Mouse (Mus musculus): Measurements from ENCODE around the gene Kdm2b. TPM values are rescaled to one million over a fixed set of nuclear protein-coding genes. Genes with fewer than 3 reads are reported as not detected.

Kdm2b gene
- total and polyA plus RNA-seq, 3 experiments = 29.2 to 48.9 TPM; not detected in 1

- TF ChIP-seq ZMIZ1 (IDR thresholded peaks at IDR 0.05; ENCODE audit: low read depth, low read length) = no peak
- TF ChIP-seq GATA1 (IDR thresholded peaks at IDR 0.05; ENCODE audit: low read depth, low read length) = no peak
- no peak for TF ChIP-seq MYB (IDR thresholded peaks at IDR 0.05; ENCODE audit: low read depth, low read length)
- TF ChIP-seq MAFK (IDR thresholded peaks at IDR 0.05; ENCODE audit: borderline replicate concordance, low read depth, low read length) = no peak
- TF ChIP-seq ZKSCAN1 (IDR thresholded peaks at IDR 0.05; ENCODE audit: low read depth, low read length) = no peak
- no peak for TF ChIP-seq TAL1 (IDR thresholded peaks at IDR 0.05; ENCODE audit: low read length)
- TF ChIP-seq BHLHE40 (IDR thresholded peaks at IDR 0.05; ENCODE audit: borderline replicate concordance, low read depth, low read length) = no peak
- TF ChIP-seq JUND (IDR thresholded peaks at IDR 0.05; ENCODE audit: low read depth, low read length) = no peak
- Histone ChIP-seq H3K4me1 (ENCODE audit: control insufficient read depth in 1 of 2, insufficient read depth in 2 of 2, low read length in 2 of 2) (peaks cover 0 to 7% of the 10 kb centered on the region in 2 experiments; a peak in 3 of 4 replicates), H3K27me3 (ENCODE audit: control insufficient read depth in 1 of 2, insufficient read depth in 2 of 2, low read length in 2 of 2) (no peaks in the 10 kb centered on the region), H3K9me3 (replicated peaks; ENCODE audit: insufficient read depth, low read length) (no peaks in the 10 kb centered on the region), H3K9ac (ENCODE audit: control insufficient read depth, low read depth, low read length, poor library complexity, severe bottlenecking) (no peak overlapping the region), H3K27ac (ENCODE audit: control insufficient read depth, low read depth, low read length) (no peak overlapping the region), H3K36me3 (ENCODE audit: control insufficient read depth in 1 of 2, insufficient read depth in 2 of 2, low read length in 2 of 2) (peaks cover 0 to 5% of the 10 kb centered on the region in 2 experiments; a peak in 3 of 4 replicates), H3K79me2 (ENCODE audit: control insufficient read depth, insufficient read depth, low read length, poor library complexity) (peaks cover 31% of the 10 kb centered on the region), H3K4me3 (ENCODE audit: control insufficient read depth in 1 of 2, insufficient read depth in 1 of 2, low read depth in 2 of 2, low read length in 2 of 2) (no peak overlapping the region)
- no peak for DNase-seq (ENCODE audit: low read depth, low spot score)
These were observed 94.8 kb downstream of the Kdm2b start for GRCm38 (mm10) chr5:122894821-122895220.

DNA sequence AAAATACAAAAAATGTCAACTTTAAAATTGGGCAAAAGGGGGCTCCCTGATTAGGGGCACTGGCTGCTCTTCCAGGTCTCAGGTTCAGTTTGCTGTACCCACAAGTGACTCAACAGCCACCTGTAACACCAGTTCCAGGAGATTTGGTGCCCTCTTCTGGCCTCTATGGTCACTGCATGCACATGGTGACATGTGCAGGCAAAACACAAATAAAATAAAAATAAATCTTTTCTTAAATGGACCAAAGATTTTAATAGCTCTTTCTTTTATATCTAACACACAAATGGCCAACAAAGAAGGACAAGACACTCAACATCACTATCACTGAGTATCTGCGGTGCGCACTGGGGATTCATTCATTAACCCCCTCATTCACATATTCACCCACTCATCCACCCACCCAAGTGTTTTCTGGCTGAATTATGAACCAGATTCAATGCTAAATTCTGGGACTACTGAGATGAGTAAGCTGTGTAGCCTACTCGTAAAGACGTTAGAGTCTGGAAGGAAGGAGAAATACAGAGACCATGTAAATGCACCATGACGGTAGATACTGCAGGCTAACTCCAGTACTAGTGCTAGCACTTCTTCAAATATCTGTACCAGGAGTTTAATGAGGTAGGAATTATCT lies 95.5 kb downstream of the Kdm2b start:
- Histone ChIP-seq H3K27ac (ENCODE audit: control insufficient read depth, low read depth, low read length) (no peak overlapping the region), H3K27me3 (ENCODE audit: control insufficient read depth in 1 of 2, insufficient read depth in 2 of 2, low read length in 2 of 2) (no peaks in the 10 kb centered on the region), H3K9ac (ENCODE audit: control insufficient read depth, low read depth, low read length, poor library complexity, severe bottlenecking) (no peak overlapping the region), H3K36me3 (ENCODE audit: control insufficient read depth in 1 of 2, insufficient read depth in 2 of 2, low read length in 2 of 2) (peaks cover 0 to 5% of the 10 kb centered on the region in 2 experiments; a peak in 3 of 4 replicates), H3K9me3 (replicated peaks; ENCODE audit: insufficient read depth, low read length) (no peaks in the 10 kb centered on the region), H3K4me1 (ENCODE audit: control insufficient read depth in 1 of 2, insufficient read depth in 2 of 2, low read length in 2 of 2) (peaks cover 0 to 7% of the 10 kb centered on the region in 2 experiments; a peak in 2 of 4 replicates), H3K4me3 (ENCODE audit: control insufficient read depth in 1 of 2, insufficient read depth in 1 of 2, low read depth in 2 of 2, low read length in 2 of 2) (no peak overlapping the region), H3K79me2 (ENCODE audit: control insufficient read depth, insufficient read depth, low read length, poor library complexity) (peaks cover 30% of the 10 kb centered on the region)
- peak; percentile 82 for DNase-seq (ENCODE audit: low read depth, low spot score)
- TF ChIP-seq MXI1 (IDR thresholded peaks at IDR 0.05; ENCODE audit: low read depth, low read length) (no peak), SIN3A (IDR thresholded peaks at IDR 0.05; ENCODE audit: low read length) (peak; percentile 32; the same call in 1 of the 2 replicates), NELFE (IDR thresholded peaks at IDR 0.05; ENCODE audit: low read depth, low read length) (no peak), BHLHE40 (IDR thresholded peaks at IDR 0.05; ENCODE audit: borderline replicate concordance, low read depth, low read length) (no peak), RAD21 (IDR thresholded peaks at IDR 0.05; ENCODE audit: low read depth, low read length) (peak; percentile 64), JUND (IDR thresholded peaks at IDR 0.05; ENCODE audit: low read depth, low read length) (no peak), TCF12 (IDR thresholded peaks at IDR 0.05; ENCODE audit: low read depth, low read length) (no peak), MAFK (IDR thresholded peaks at IDR 0.05; ENCODE audit: borderline replicate concordance, low read depth, low read length) (no peak), ELF1 (IDR thresholded peaks at IDR 0.05; ENCODE audit: low read depth, low read length) (no peak), USF1 (IDR thresholded peaks at IDR 0.05; ENCODE audit: low read depth, low read length) (no peak), USF2 (IDR thresholded peaks at IDR 0.05; ENCODE audit: borderline replicate concordance in 1 of 2, insufficient read depth in 1 of 2, low read depth in 1 of 2, low read length in 2 of 2) (no peak), POLR2A (IDR thresholded peaks at IDR 0.05; ENCODE audit: control insufficient read depth in 1 of 2, insufficient read depth in 1 of 2, low read depth in 1 of 2, low read length in 2 of 2, poor library complexity in 1 of 2) (no peak), CHD2 (IDR thresholded peaks at IDR 0.05; ENCODE audit: low read length) (no peak), MEF2A (IDR thresholded peaks at IDR 0.05; ENCODE audit: extremely low read depth, insufficient replicate concordance, low read depth, low read length, poor library complexity, severe bottlenecking) (no peak), GATA1 (IDR thresholded peaks at IDR 0.05; ENCODE audit: low read depth, low read length) (no peak), MYB (IDR thresholded peaks at IDR 0.05; ENCODE audit: low read depth, low read length) (no peak), MAX (IDR thresholded peaks at IDR 0.05; ENCODE audit: low read length) (peak; percentile 67; the same call in 1 of the 2 replicates), RCOR1 (IDR thresholded peaks at IDR 0.05; ENCODE audit: low read depth, low read length) (no peak), HCFC1 (IDR thresholded peaks at IDR 0.05; ENCODE audit: low read depth, low read length) (no peak), NRF1 (IDR thresholded peaks at IDR 0.05; ENCODE audit: insufficient read depth, low read depth, low read length, poor library complexity, severe bottlenecking) (no peak), MYC (IDR thresholded peaks at IDR 0.05; ENCODE audit: low read depth, low read length) (peak; percentile 93), TAL1 (IDR thresholded peaks at IDR 0.05; ENCODE audit: low read length) (no peak), POLR2AphosphoS5 (IDR thresholded peaks at IDR 0.05; ENCODE audit: borderline replicate concordance, low read depth, low read length) (no peak), EP300 (IDR thresholded peaks at IDR 0.05; ENCODE audit: low read depth in 1 of 2, low read length in 2 of 2) (no peak), SMC3 (IDR thresholded peaks at IDR 0.05; ENCODE audit: low read depth, low read length) (peak; percentile 58), UBTF (IDR thresholded peaks at IDR 0.05; ENCODE audit: borderline replicate concordance, insufficient read depth, low read depth, low read length) (no peak), CHD1 (IDR thresholded peaks at IDR 0.05; ENCODE audit: low read depth, low read length) (no peak)

Data from MEL (cell line).